In the genomic region with DNA sequence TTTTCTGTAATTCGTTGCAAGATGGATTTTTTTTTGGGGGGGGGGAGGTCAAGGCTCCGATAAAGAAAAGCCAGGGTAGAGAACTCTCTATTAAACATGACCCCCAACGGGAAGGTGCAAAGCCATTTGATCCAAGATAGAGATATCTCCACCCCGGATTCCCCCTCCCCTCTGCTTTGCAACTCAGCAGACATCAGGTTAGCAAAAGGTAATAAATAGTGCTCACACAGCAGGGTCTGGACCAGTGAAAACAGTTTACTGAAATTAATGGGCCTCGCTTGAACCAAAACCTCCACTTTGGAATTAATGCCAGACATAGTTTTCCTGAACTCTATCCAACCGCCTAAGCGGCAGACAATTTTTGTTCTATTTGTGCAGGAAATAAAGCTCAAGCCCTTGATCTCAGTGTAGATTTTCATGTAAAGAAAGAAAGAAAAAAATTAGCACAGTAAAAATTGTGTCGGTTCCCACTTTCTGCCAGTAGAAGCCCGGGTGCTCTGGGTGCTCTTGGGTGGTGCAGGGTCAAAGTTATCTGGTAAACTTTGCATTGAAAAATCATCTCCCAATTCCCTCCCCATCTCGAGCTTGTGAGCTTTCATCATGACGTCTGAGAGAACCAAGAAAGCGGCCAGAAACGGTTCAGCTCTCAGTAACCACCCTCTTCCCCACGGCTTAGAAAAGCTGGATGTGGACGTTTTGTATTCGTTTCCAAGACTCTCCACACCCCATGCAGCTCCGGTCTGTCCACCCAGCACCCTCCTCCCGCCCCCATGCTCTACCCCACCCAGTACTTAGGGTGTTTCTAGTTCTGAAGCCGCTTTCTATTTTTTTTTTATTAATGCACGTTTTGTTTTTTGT, we compare ENCODE assay signal across 7 mouse cellular contexts. TPM values are rescaled to one million over a fixed set of nuclear protein-coding genes. Genes with fewer than 3 reads are reported as not detected.
DNase-seq lines count a peak whose midpoint lies in the region; ATAC-seq and TF ChIP-seq lines count a peak whose summit lies in the region.

No protein-coding gene starts in this region.

- peak overlapping the region; percentile 76 for H3K4me3 ChIP-seq in E14TG2a.4 (replicated peaks; ENCODE audit: low read length)
- peak overlapping the region; percentile 27; the same call in 1 of the 2 replicates for H3K4me3 ChIP-seq in embryonic facial prominence, embryonic 12.5 days
- H3K4me3 ChIP-seq in heart, postnatal 0 days (ENCODE audit: low read depth, low read length) = peak overlapping the region; percentile 35
- peak overlapping the region; percentile 38 for H3K4me3 ChIP-seq in limb, embryonic 14.5 days (replicated peaks; ENCODE audit: low read length)
- peak overlapping the region; percentile 70 for H3K4me3 ChIP-seq in myocyte

- H3K9ac ChIP-seq in embryonic facial prominence, embryonic 12.5 days = peak overlapping the region; percentile 44
- H3K9ac ChIP-seq in heart, postnatal 0 days (replicated peaks; ENCODE audit: low read depth, low read length) = peak overlapping the region; percentile 65
- peak overlapping the region; percentile 45 for H3K9ac ChIP-seq in limb, embryonic 14.5 days (ENCODE audit: low read depth, low read length, severe bottlenecking)

- H3K4me2 ChIP-seq in embryonic facial prominence, embryonic 12.5 days (replicated peaks) = peak overlapping the region; percentile 54
- H3K4me2 ChIP-seq in heart, postnatal 0 days (ENCODE audit: low read depth, low read length) = peak overlapping the region; percentile 75
- H3K4me2 ChIP-seq in limb, embryonic 14.5 days (replicated peaks; ENCODE audit: low read depth, low read length, severe bottlenecking) = peak overlapping the region; percentile 82
- H3K4me2 ChIP-seq in myocyte (ENCODE audit: low read depth) = peak overlapping the region; percentile 94

- H3K27me3 ChIP-seq in E14TG2a.4 (ENCODE audit: insufficient read depth, low read length) = no peaks in the 10 kb centered on the region
- H3K27me3 ChIP-seq in embryonic facial prominence, embryonic 12.5 days = no peaks in the 10 kb centered on the region
- H3K27me3 ChIP-seq in heart, postnatal 0 days (ENCODE audit: control insufficient read depth, insufficient read depth, low read length) = no peaks in the 10 kb centered on the region
- H3K27me3 ChIP-seq in limb, embryonic 14.5 days (ENCODE audit: control insufficient read depth, insufficient read depth, low read length) = no peaks in the 10 kb centered on the region
- no peaks in the 10 kb centered on the region for H3K27me3 ChIP-seq in myocyte (ENCODE audit: control insufficient read depth, insufficient read depth, insufficient read length)

- no peak for TF ChIP-seq EP300 in heart, postnatal 0 days (IDR thresholded peaks at IDR 0.05; ENCODE audit: low read depth)

- peak; percentile 48 for DNase-seq in 416B (ENCODE audit: low read depth)
- DNase-seq in heart, postnatal 0 days (ENCODE audit: low spot score) = peak; percentile 35
- DNase-seq in limb, embryonic 14.5 days (ENCODE audit: low spot score) = peak; percentile 78
- DNase-seq in right cerebral cortex, postnatal 14 days = no peak

- H3K4me1 ChIP-seq in E14TG2a.4 (replicated peaks; ENCODE audit: low read depth, low read length) = peaks cover 91% of the 10 kb centered on the region
- H3K4me1 ChIP-seq in embryonic facial prominence, embryonic 12.5 days = peaks cover 84% of the 10 kb centered on the region
- peaks cover 79% of the 10 kb centered on the region for H3K4me1 ChIP-seq in heart, postnatal 0 days (ENCODE audit: control insufficient read depth, insufficient read depth)
- peaks cover 89% of the 10 kb centered on the region for H3K4me1 ChIP-seq in limb, embryonic 14.5 days (ENCODE audit: control insufficient read depth, insufficient read depth, low read length)

- no peak for TF ChIP-seq POLR2A in limb, embryonic 14.5 days (IDR thresholded peaks at IDR 0.05; ENCODE audit: borderline replicate concordance, extremely low read depth, insufficient read depth, insufficient read length)
- no peak for TF ChIP-seq POLR2A in myocyte (IDR thresholded peaks at IDR 0.05; ENCODE audit: insufficient read length, low read depth)

- peaks cover 21% of the 10 kb centered on the region for H3K79me2 ChIP-seq in myocyte (ENCODE audit: control insufficient read depth, insufficient read depth)

- H3K27ac ChIP-seq in embryonic facial prominence, embryonic 12.5 days = peak overlapping the region; percentile 99
- peak overlapping the region; percentile 100 for H3K27ac ChIP-seq in heart, postnatal 0 days (ENCODE audit: low read depth)
- peak overlapping the region; percentile 99 for H3K27ac ChIP-seq in limb, embryonic 14.5 days (replicated peaks; ENCODE audit: low read depth, low read length)

- WGBS in embryonic facial prominence, embryonic 12.5 days = 1% methylated on average over 20 of the region's 20 CpGs
- WGBS in heart, postnatal 0 days = 5% methylated on average over 20 of the region's 20 CpGs
- WGBS in limb, embryonic 14.5 days = under 1% methylated on average over 20 of the region's 20 CpGs

- TF ChIP-seq CTCF in E14TG2a.4 (conservative IDR thresholded peaks at IDR 0.05; ENCODE audit: low read length) = no peak
- no peak for TF ChIP-seq CTCF in heart, postnatal 0 days (IDR thresholded peaks at IDR 0.05; ENCODE audit: low read depth)

- no peaks in the 10 kb centered on the region for H3K9me3 ChIP-seq in E14TG2a.4 (ENCODE audit: low read length)
- no peaks in the 10 kb centered on the region for H3K9me3 ChIP-seq in embryonic facial prominence, embryonic 12.5 days
- no peaks in the 10 kb centered on the region for H3K9me3 ChIP-seq in heart, postnatal 0 days (replicated peaks; ENCODE audit: control insufficient read depth, low read length)
- no peaks in the 10 kb centered on the region for H3K9me3 ChIP-seq in limb, embryonic 14.5 days (ENCODE audit: control insufficient read depth, low read length)

- ATAC-seq in embryonic facial prominence, embryonic 12.5 days (ENCODE audit: insufficient number of reproducible peaks, insufficient read depth, low FRiP score, low TSS enrichment) = peak; percentile 22
- ATAC-seq in heart, postnatal 0 days (ENCODE audit: insufficient read depth, low read depth) = no peak
- peak; percentile 7; the same call in 1 of the 2 replicates for ATAC-seq in limb, embryonic 14.5 days (ENCODE audit: low FRiP score, low read depth)

- no peaks in the 10 kb centered on the region for H3K36me3 ChIP-seq in E14TG2a.4 (ENCODE audit: insufficient read depth, low read length)
- H3K36me3 ChIP-seq in embryonic facial prominence, embryonic 12.5 days = no peaks in the 10 kb centered on the region
- H3K36me3 ChIP-seq in heart, postnatal 0 days (replicated peaks; ENCODE audit: control insufficient read depth, insufficient read depth, low read length) = no peaks in the 10 kb centered on the region
- H3K36me3 ChIP-seq in limb, embryonic 14.5 days (ENCODE audit: control insufficient read depth, insufficient read depth, low read length) = no peaks in the 10 kb centered on the region
- no peaks in the 10 kb centered on the region for H3K36me3 ChIP-seq in myocyte (ENCODE audit: control insufficient read depth, insufficient read depth)

- no peak overlapping the region for H3ac ChIP-seq in myocyte (ENCODE audit: control insufficient read depth, insufficient read length)

TF ChIP-seq in myocyte, 11 proteins besides CTCF, POLR2A, EP300 and RAD21:
- TF ChIP-seq TCF12 (IDR thresholded peaks at IDR 0.05; ENCODE audit: insufficient read depth, poor library complexity, severe bottlenecking) (no peak), MAX (IDR thresholded peaks at IDR 0.05; ENCODE audit: low read depth) (no peak), SRF (IDR thresholded peaks at IDR 0.05; ENCODE audit: control insufficient read depth, insufficient read length, low read depth) (no peak), MYOG (IDR thresholded peaks at IDR 0.05; ENCODE audit: control insufficient read depth in 1 of 3, insufficient read depth in 1 of 3, insufficient read length in 2 of 3, low read depth in 2 of 3) (no peak), POLR2AphosphoS2 (IDR thresholded peaks at IDR 0.05; ENCODE audit: insufficient read length, low read depth) (no peak), TCF3 (IDR thresholded peaks at IDR 0.05; ENCODE audit: insufficient read length, low read depth) (no peak), USF1 (IDR thresholded peaks at IDR 0.05; ENCODE audit: low read depth) (no peak), REST (IDR thresholded peaks at IDR 0.05; ENCODE audit: insufficient read depth, insufficient read length) (no peak), E2F4 (IDR thresholded peaks at IDR 0.05; ENCODE audit: insufficient read depth) (no peak), MYOD1 (IDR thresholded peaks at IDR 0.05; ENCODE audit: control insufficient read depth in 1 of 3, insufficient read length in 2 of 3, low read depth in 2 of 3) (no peak), CEBPB (IDR thresholded peaks at IDR 0.05; ENCODE audit: insufficient read depth, poor library complexity, severe bottlenecking) (no peak)

RNA-seq across cellular contexts. Expression of gene Irf2bpl, which starts 9.0 kb away (rescaled TPM):
- polyA plus RNA-seq in embryonic facial prominence, embryonic 12.5 days (2016; fragmentation: Nextera tagmentation; extraction: Ambion mirVana) = 53.9 and 59.2 TPM in 2 replicates
- total RNA-seq in heart, postnatal 0 days (2014; rRNA removed; ENCODE audit: low replicate concordance) = 74.0 and 88.5 TPM in 2 replicates
- polyA plus RNA-seq in heart, postnatal 0 days (2015; fragmentation: Nextera tagmentation; extraction: Ambion mirVana) = 26.4 and 30.0 TPM in 2 replicates
- 37.1 and 50.8 TPM in 2 replicates for polyA plus RNA-seq in limb, embryonic 14.5 days (2012; rRNA removed)
- 33.9 and 37.0 TPM in 2 replicates for polyA plus RNA-seq in limb, embryonic 14.5 days (2014; fragmentation: Nextera tagmentation; extraction: Ambion mirVana)
- polyA plus RNA-seq in myocyte (2012; fragmentation: generic; extraction: Trizol) = 59.1 TPM

RNA-seq across cellular contexts. Expression of gene Cipc, which starts 53.3 kb away (rescaled TPM):
- 29.2 and 31.9 TPM in 2 replicates for polyA plus RNA-seq in embryonic facial prominence, embryonic 12.5 days (2016; fragmentation: Nextera tagmentation; extraction: Ambion mirVana)
- total RNA-seq in heart, postnatal 0 days (2014; rRNA removed; ENCODE audit: low replicate concordance) = 26.2 and 41.6 TPM in 2 replicates
- polyA plus RNA-seq in heart, postnatal 0 days (2015; fragmentation: Nextera tagmentation; extraction: Ambion mirVana) = 18.7 and 20.9 TPM in 2 replicates
- 31.3 and 40.7 TPM in 2 replicates for polyA plus RNA-seq in limb, embryonic 14.5 days (2012; rRNA removed)
- 20.0 and 21.4 TPM in 2 replicates for polyA plus RNA-seq in limb, embryonic 14.5 days (2014; fragmentation: Nextera tagmentation; extraction: Ambion mirVana)
- 14.7 TPM for polyA plus RNA-seq in myocyte (2012; fragmentation: generic; extraction: Trizol)
